Mouse (Mus musculus): ENCODE measurements at regions not wholly inside any gene's neighbourhood (a gene's known extent, or its start where the extent isn't known, plus 50 kb on each side); places are given as distances from the start of the nearest gene placed in this dataset.
A peak's percentile ranks its signal among the peaks of the same experiment; 100 is the strongest.
"Not testable (repeated sequence)": the region's sequence is repeated elsewhere in the genome, so short reads cannot be mapped to it uniquely, and the experiment has no call there.

DNA sequence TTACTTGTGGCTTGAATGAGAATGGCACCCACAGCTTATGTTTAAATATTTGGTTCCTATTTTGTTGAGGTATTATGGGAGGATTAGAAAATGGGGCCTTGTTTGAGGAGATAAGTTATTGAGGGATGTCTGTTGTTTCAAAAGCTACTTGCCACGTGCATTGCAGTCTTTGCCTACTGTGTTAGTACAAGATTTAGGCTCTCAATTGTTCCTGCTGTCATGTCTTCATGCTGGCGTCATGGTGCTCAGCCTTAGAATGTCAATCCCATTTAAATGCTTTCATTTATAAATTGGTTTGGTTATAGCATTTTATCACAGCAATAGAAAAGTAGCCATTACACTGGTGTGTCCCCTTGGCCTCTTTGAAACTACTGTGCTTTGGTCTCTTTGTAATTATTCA is 578.6 kb upstream of the Fat3 start:
- peak; percentile 19 for DNase-seq (ENCODE audit: low read depth)
- no peak for TF ChIP-seq CTCF (IDR thresholded peaks at IDR 0.05; ENCODE audit: borderline replicate concordance, extremely low read depth, insufficient read depth, insufficient read length)
- TF ChIP-seq POLR2A (IDR thresholded peaks at IDR 0.05; ENCODE audit: borderline replicate concordance, extremely low read depth, insufficient read depth, insufficient read length, poor library complexity, severe bottlenecking): no peak

DNA sequence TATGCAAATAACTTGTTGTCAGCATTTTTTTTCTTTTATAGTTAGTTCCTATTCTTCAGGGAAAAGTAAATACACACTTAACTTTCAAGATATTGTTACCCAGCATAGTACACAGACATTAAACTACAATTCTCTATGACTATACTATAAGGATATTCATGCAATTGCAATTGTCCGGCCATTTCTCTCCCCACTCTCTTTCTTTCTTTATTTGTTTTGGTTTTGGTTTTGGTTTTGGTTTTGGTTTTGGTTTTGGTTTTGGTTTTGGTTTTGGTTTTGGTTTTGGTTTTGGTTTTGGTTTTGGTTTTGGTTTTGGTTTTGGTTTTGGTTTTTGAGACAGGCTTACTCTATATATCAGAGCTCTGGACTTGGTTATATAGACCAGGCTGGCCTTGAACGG is 545.8 kb upstream of the Fat3 start:
- DNase-seq (ENCODE audit: low read depth): not testable (repeated sequence)

Data from brain, embryonic 14.5 days (tissue).